Mouse (Mus musculus): ENCODE measurements around the gene Ly6g5c. TPM values are rescaled to one million over a fixed set of nuclear protein-coding genes. Genes with fewer than 3 reads are reported as not detected.

The Ly6g5c gene
- polyA plus RNA-seq, 1 experiment from 2014 or later, result not detected

DNA sequence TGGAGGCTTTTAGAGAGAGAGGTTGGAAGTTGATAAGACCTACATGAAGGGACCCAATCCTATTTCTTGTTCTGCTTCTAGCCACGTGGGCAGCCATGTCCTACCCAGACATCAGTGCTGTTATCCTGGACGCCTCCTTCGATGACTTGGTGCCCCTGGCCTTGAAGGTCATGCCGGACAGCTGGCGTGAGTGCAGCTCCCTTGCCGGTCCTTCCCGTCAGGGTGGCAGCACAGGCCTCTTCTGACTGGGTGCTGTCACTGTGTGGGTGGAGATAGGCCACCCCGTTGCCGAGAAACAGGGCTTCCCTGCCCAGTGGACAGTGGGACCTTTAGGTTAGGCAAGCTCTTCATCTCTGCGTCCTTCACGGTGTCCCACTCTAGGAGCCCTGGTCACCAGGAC, 6.9 kb upstream of the Ly6g5c start:
- ATAC-seq (ENCODE audit: low FRiP score, low TSS enrichment) (no peak), DNase-seq (ENCODE audit: low spot score) (no peak)
- H3K27me3 ChIP-seq (ENCODE audit: control insufficient read depth, insufficient read depth, low read length), result no peaks in the 10 kb centered on the region
- TF ChIP-seq EP300 (optimal IDR thresholded peaks at IDR 0.05), result no peak
- no peak for TF ChIP-seq CTCF (IDR thresholded peaks at IDR 0.05; ENCODE audit: low read depth)
- no peak overlapping the region for H3K4me2 ChIP-seq (replicated peaks; ENCODE audit: low read depth)
- H3K4me1 ChIP-seq (replicated peaks; ENCODE audit: control insufficient read depth, insufficient read depth), result no peaks in the 10 kb centered on the region
- no peak overlapping the region for H3K9ac ChIP-seq (ENCODE audit: low read length)
- WGBS, result 89% methylated on average over 11 of the region's 11 CpGs
- no peaks in the 10 kb centered on the region for H3K9me3 ChIP-seq (ENCODE audit: control insufficient read depth, low read length)
- H3K36me3 ChIP-seq (ENCODE audit: control insufficient read depth, insufficient read depth, low read length), result peaks cover 28% of the 10 kb centered on the region
- H3K27ac ChIP-seq (replicated peaks), result no peak overlapping the region
- no peak overlapping the region for H3K4me3 ChIP-seq (ENCODE audit: low read depth, low read length)

DNA sequence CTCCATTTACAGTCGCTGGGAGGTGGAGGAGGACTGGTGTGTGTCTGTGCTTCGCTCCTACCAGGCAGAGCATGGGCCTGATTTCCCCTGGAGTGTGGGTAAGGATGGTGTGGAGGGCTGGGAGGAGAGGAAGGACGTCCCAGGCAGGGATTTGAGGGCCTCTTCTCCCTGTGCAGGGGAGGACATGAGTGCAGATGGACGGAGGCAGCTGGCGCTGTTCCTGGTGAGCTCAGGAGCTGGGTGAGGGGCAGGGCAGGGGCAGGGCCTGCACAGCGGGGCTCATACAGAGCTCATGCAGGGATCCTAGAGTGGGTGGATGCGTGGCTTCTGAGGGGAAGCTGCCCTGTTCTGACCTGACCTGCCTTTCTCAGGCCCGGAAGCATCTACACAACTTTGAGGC, 5.8 kb upstream of the Ly6g5c start:
- Histone ChIP-seq H3K9me3 (ENCODE audit: control insufficient read depth, low read length) (no peaks in the 10 kb centered on the region), H3K9ac (ENCODE audit: low read length) (no peak overlapping the region), H3K36me3 (ENCODE audit: control insufficient read depth, insufficient read depth, low read length) (peaks cover 24% of the 10 kb centered on the region), H3K4me2 (replicated peaks; ENCODE audit: low read depth) (no peak overlapping the region), H3K4me3 (ENCODE audit: low read depth, low read length) (no peak overlapping the region), H3K27me3 (ENCODE audit: control insufficient read depth, insufficient read depth, low read length) (no peaks in the 10 kb centered on the region), H3K27ac (replicated peaks) (no peak overlapping the region), H3K4me1 (replicated peaks; ENCODE audit: control insufficient read depth, insufficient read depth) (no peaks in the 10 kb centered on the region)
- no peak for TF ChIP-seq CTCF (IDR thresholded peaks at IDR 0.05; ENCODE audit: low read depth)
- no peak for TF ChIP-seq EP300 (optimal IDR thresholded peaks at IDR 0.05)
- no peak for ATAC-seq (ENCODE audit: low FRiP score, low TSS enrichment)
- WGBS, result 76% methylated on average over 8 of the region's 8 CpGs
- no peak for DNase-seq (ENCODE audit: low spot score)

DNA sequence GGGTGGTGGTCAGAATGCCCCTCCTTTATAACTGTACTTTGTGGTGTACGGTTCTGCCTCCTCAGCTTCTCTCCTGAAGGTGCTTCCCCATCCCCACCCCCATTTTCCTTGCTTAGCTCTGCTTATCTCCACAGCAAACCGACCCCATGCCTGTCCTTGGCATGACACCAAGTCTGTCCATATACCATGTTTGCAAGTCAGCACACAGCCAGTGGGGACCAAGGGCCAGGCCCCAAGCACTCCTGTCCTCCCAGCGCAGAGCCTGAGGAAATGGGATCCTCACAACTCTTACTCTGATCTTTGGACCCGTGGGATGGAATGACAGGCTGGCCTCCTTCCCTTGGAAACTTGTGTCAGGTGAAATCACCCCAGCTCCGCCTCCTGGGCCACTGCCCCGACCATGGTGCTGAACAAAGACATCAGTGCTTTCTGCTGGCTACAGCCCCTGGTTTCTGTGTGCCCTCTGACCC, 4.8 kb upstream of the Ly6g5c start:
- H3K36me3 ChIP-seq (ENCODE audit: control insufficient read depth, insufficient read depth, low read length), result peaks cover 21% of the 10 kb centered on the region
- no peaks in the 10 kb centered on the region for H3K4me1 ChIP-seq (replicated peaks; ENCODE audit: control insufficient read depth, insufficient read depth)
- no peaks in the 10 kb centered on the region for H3K27me3 ChIP-seq (ENCODE audit: control insufficient read depth, insufficient read depth, low read length)
- no peak overlapping the region for H3K4me3 ChIP-seq (ENCODE audit: low read depth, low read length)
- ATAC-seq (ENCODE audit: low FRiP score, low TSS enrichment), result no peak
- DNase-seq (ENCODE audit: low spot score), result no peak
- 54% methylated on average over 6 of the region's 6 CpGs for WGBS
- H3K9me3 ChIP-seq (ENCODE audit: control insufficient read depth, low read length), result no peaks in the 10 kb centered on the region
- TF ChIP-seq CTCF (IDR thresholded peaks at IDR 0.05; ENCODE audit: low read depth), result no peak
- no peak for TF ChIP-seq EP300 (optimal IDR thresholded peaks at IDR 0.05)
- no peak overlapping the region for H3K4me2 ChIP-seq (replicated peaks; ENCODE audit: low read depth)
- no peak overlapping the region for H3K27ac ChIP-seq (replicated peaks)
- no peak overlapping the region for H3K9ac ChIP-seq (ENCODE audit: low read length)

DNA sequence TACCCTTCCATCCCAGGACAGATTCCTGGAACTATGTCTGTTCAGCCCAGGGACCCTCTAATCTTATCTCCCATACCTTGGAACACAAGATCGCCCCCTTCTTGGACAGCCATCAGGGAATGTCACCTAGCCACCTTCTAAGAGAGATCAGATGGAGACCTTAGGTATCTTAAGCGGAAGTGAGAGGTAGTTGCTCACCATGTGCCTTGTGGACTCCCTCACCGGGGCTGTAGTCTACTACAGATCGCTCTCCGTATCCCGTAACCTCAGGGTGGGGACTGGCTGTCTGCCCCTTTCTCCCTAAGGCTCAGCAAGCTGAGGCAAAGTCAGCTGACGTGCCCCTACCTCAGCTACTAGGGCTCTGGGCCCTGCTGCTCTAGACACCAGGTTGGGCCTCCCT, 4.0 kb upstream of the Ly6g5c start:
- DNase-seq (ENCODE audit: low spot score), result no peak
- Histone ChIP-seq H3K4me3 (ENCODE audit: low read depth, low read length) (no peak overlapping the region), H3K27ac (replicated peaks) (no peak overlapping the region), H3K4me2 (replicated peaks; ENCODE audit: low read depth) (no peak overlapping the region), H3K36me3 (ENCODE audit: control insufficient read depth, insufficient read depth, low read length) (peaks cover 20% of the 10 kb centered on the region), H3K9ac (ENCODE audit: low read length) (no peak overlapping the region), H3K27me3 (ENCODE audit: control insufficient read depth, insufficient read depth, low read length) (no peaks in the 10 kb centered on the region), H3K4me1 (replicated peaks; ENCODE audit: control insufficient read depth, insufficient read depth) (no peaks in the 10 kb centered on the region), H3K9me3 (ENCODE audit: control insufficient read depth, low read length) (no peaks in the 10 kb centered on the region)
- WGBS, result 92% methylated on average over 7 of the region's 7 CpGs
- TF ChIP-seq EP300 (optimal IDR thresholded peaks at IDR 0.05) (no peak), CTCF (IDR thresholded peaks at IDR 0.05; ENCODE audit: low read depth) (no peak)
- no peak for ATAC-seq (ENCODE audit: low FRiP score, low TSS enrichment)

DNA sequence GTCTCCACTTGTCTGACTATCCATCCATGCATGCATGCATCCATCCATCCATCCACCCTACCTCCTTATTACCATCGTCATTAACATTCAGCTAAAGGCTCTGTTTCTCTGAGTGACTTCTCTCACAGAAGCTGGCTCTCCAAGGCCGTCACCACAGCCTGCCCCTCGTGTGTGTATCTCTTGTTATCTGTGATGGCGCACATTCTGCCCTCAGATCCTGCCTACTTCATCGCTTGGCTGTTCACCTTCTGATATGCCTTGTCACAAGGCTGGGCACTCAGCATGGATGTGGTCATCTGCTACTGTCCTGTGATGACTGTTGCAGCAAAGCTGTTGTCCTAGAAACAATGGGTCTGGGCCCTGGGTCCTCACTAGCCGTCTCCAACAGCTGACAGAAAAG, 3.3 kb upstream of the Ly6g5c start:
- Histone ChIP-seq H3K4me3 (ENCODE audit: low read depth, low read length) (no peak overlapping the region), H3K4me1 (replicated peaks; ENCODE audit: control insufficient read depth, insufficient read depth) (no peaks in the 10 kb centered on the region), H3K9ac (ENCODE audit: low read length) (no peak overlapping the region), H3K27me3 (ENCODE audit: control insufficient read depth, insufficient read depth, low read length) (no peaks in the 10 kb centered on the region), H3K27ac (replicated peaks) (no peak overlapping the region), H3K4me2 (replicated peaks; ENCODE audit: low read depth) (no peak overlapping the region), H3K36me3 (ENCODE audit: control insufficient read depth, insufficient read depth, low read length) (peaks cover 20% of the 10 kb centered on the region), H3K9me3 (ENCODE audit: control insufficient read depth, low read length) (no peaks in the 10 kb centered on the region)
- no peak for DNase-seq (ENCODE audit: low spot score)
- ATAC-seq (ENCODE audit: low FRiP score, low TSS enrichment), result no peak
- TF ChIP-seq CTCF (IDR thresholded peaks at IDR 0.05; ENCODE audit: low read depth) (no peak), EP300 (optimal IDR thresholded peaks at IDR 0.05) (no peak)
- 73% methylated on average over 6 of the region's 6 CpGs for WGBS

DNA sequence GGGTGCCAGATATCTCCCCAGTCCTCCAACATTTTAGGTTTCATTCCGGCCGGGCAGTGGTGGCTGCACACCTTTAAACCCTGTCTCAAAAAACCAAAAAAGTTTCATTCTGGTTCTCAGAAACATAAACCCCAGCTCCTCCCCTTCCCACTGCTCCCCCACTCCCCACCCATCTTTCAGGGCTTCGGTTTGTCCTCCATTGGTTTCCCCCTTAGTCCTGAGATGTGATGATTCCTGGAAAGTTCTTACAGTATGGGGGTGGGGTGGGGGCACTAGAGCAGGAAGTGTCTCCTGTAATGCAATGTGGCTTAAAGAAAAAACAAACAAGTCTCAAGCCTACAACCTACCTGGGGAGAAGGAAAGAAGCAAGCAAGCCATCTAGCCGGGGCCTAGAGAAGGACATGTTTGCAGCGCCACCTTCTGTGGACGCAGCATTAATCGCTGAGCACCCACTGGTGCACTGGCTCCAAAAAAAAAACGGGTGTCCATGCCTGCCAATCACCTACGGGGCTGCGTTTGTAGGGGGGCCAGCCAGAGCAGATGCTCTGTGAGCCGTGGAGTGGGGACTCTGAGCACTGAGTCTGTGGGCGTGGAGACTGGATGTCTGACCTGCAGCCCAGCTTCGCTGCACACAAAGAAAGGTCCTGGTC, 2.2 kb upstream of the Ly6g5c start:
- Histone ChIP-seq H3K27me3 (ENCODE audit: control insufficient read depth, insufficient read depth, low read length) (no peaks in the 10 kb centered on the region), H3K4me2 (replicated peaks; ENCODE audit: low read depth) (no peak overlapping the region), H3K9ac (ENCODE audit: low read length) (peak overlapping the region; percentile 31; the same call in 1 of the 2 replicates), H3K36me3 (ENCODE audit: control insufficient read depth, insufficient read depth, low read length) (peaks cover 16% of the 10 kb centered on the region), H3K4me3 (ENCODE audit: low read depth, low read length) (no peak overlapping the region), H3K9me3 (ENCODE audit: control insufficient read depth, low read length) (no peaks in the 10 kb centered on the region), H3K27ac (replicated peaks) (no peak overlapping the region), H3K4me1 (replicated peaks; ENCODE audit: control insufficient read depth, insufficient read depth) (no peaks in the 10 kb centered on the region)
- peak; percentile 66 for DNase-seq (ENCODE audit: low spot score)
- peak; percentile 80 for TF ChIP-seq CTCF (IDR thresholded peaks at IDR 0.05; ENCODE audit: low read depth)
- no peak for TF ChIP-seq EP300 (optimal IDR thresholded peaks at IDR 0.05)
- ATAC-seq (ENCODE audit: low FRiP score, low TSS enrichment), result 0 out of 2 replicates have a peak, but pooled peaks have one; percentile 36
- WGBS, result 26% methylated on average over 13 of the region's 13 CpGs

Measured in stomach, postnatal 0 days (tissue).